Mouse (Mus musculus): ENCODE results near the gene Rnf44.

- no peak for TF ChIP-seq CTCF (IDR thresholded peaks at IDR 0.05; ENCODE audit: extremely low read depth, insufficient read depth, low read length)
- TF ChIP-seq POLR2A (IDR thresholded peaks at IDR 0.05; ENCODE audit: extremely low read depth, insufficient read depth, low read length) = no peak
Observed at GRCm38 (mm10) chr13:54665062-54665461, 28.6 kb downstream of the Rnf44 start.

Data from cortical plate, adult 2 months (tissue).